Mouse (Mus musculus): Measurements from ENCODE around the gene Pcp4l1. TPM values are rescaled to one million over a fixed set of nuclear protein-coding genes. Genes with fewer than 3 reads are reported as not detected.
A peak's percentile ranks its signal among the peaks of the same experiment; 100 is the strongest.
"Not testable (repeated sequence)": the region's sequence is repeated elsewhere in the genome, so short reads cannot be mapped to it uniquely, and the experiment has no call there.

The Pcp4l1 gene
- total RNA-seq, 2 experiments from 2014 or later: 7.5 to 11.7 TPM

DNA sequence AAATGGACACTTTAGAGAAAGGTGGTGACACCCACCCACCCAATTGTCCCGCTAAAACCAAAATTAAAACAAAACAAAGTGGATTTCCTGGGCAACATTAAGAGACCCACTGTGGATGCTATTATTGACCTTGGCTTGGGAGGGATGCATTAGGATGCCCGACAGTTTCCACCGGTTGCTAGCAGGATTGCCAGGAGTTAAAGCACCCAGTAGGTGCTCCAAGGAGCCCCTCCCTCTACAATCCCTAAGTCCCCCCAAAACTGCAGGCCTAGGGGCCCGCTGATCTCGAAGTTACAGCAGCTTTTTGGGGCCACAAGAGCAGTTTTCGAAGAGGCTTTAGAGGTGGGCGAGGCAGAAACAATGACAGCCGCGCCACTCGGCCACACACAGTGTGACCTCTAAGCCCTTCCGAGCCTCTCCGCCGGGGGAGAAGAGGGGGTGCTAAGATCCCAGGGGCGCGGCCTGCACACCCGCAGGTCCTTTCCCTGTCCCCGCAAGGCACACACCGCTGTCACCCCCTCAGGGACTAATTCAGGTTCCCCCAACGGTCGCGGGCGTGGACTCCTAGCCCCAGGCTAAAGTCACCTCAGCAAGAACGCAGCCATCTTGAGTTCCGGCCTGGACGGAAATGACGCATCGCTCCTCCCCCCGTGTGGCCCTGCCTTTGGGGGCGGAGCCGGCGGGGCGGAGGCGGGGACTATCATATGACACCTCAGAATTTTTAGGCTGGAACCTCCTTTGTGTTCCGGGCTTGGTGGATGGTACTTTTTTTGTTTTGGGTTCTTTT, 45.9 kb downstream of the Pcp4l1 start, which contains the start of the genes Sdhc and Mpz:
Gene Sdhc, minus strand, starts transcription at position 630 of the 787 bp plus-strand sequence.
Gene Mpz, plus strand, starts transcription at position 738 of the 787 bp plus-strand sequence.
- DNase-seq (ENCODE audit: low spot score in 2 of 2): peak; percentile 89 to 93

- not testable (repeated sequence) for DNase-seq (ENCODE audit: low spot score in 2 of 2)
Measured at GRCm38 (mm10) chr1:171142981-171143380, 53.1 kb downstream of the Pcp4l1 start.

GRCm38 (mm10) chr1:171137486-171138155, 58.4 kb downstream of the Pcp4l1 start:
- DNase-seq (ENCODE audit: low spot score in 2 of 2): not testable (repeated sequence)

- DNase-seq (ENCODE audit: low spot score in 2 of 2): no peak
Measured at GRCm38 (mm10) chr1:171135600-171135999, 60.5 kb downstream of the Pcp4l1 start.

GRCm38 (mm10) chr1:171130971-171131370, 65.1 kb downstream of the Pcp4l1 start:
- no peak for DNase-seq (ENCODE audit: low spot score in 2 of 2)

DNA sequence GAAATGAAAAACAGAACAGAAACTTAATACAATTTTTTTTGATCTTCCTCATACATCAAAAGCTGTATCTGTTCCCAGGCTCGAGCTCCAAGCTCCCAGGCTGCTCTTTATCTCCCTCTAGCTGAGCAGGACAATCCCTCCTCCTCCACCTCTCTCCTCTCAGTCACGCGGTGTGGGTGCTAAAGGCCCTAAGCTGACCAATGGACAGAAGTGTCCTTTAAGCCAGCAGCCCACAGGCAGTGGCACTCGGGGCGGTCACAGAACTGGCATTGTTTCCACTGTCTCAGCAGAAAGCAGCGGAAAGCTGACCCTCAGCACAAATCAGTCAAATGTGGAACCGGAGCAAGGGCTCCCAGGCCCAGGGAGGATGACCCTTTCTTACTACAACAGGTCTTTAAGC, 66.8 kb downstream of the Pcp4l1 start:
- DNase-seq (ENCODE audit: low spot score in 2 of 2): peak in 1 of 2 experiments; percentile 11

DNA sequence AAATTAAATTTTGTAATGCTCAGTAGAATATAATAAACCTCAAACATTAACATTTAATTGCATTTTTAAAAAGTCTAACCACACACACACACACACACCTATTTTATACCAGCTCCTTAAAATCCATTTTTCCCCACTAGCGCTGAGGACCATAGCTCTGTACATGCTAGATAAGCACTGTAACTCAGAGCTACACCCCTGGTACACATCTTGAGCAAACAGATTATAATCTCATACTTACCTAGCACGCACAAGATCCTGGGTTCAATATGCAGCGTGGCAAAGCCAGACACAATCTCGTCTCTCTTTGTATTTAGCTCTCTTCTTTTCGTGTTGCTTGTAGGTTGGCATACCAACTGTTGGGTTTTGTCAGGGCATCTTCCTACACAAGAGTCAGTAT, 71.7 kb downstream of the Pcp4l1 start:
- no peak for DNase-seq (ENCODE audit: low spot score in 2 of 2)

Other genes with a start within 250 kb of the Pcp4l1 start
- gene Fcgr2b, start 219.7 kb downstream of the Pcp4l1 start, total RNA-seq (2021): 10 to 100 TPM in 1 of 2 experiments, 1 to 10 TPM in 1; 8.9 to 11.9 TPM
- under 1 TPM; 0.37 to 0.62 TPM for gene Fcgr4, start 177.3 kb downstream of the Pcp4l1 start, total RNA-seq (2021)
- gene Fcgr3, start 131.3 kb downstream of the Pcp4l1 start, total RNA-seq (2021): 10 to 100 TPM; 15.7 to 16.8 TPM
- gene Cfap126, start 82.3 kb downstream of the Pcp4l1 start, total RNA-seq (2021): 1 to 10 TPM in 1 of 2 experiments, not detected in 1; 1.2 TPM
- gene Sdhc, start 45.7 kb downstream of the Pcp4l1 start, total RNA-seq (2021): 100 to 1,000 TPM; 458 to 496 TPM
- 100 to 1,000 TPM; 476 to 539 TPM for gene Mpz, start 45.6 kb downstream of the Pcp4l1 start, total RNA-seq (2021)
- under 1 TPM in 1 of 2 experiments, not detected in 1; 0.29 TPM for gene Nr1i3, start 17.7 kb upstream of the Pcp4l1 start, total RNA-seq (2021)
- 10 to 100 TPM; 33.4 to 39.7 TPM for gene Tomm40l, start 26.2 kb upstream of the Pcp4l1 start, total RNA-seq (2021)
- gene Apoa2, start 28.8 kb upstream of the Pcp4l1 start, total RNA-seq (2021): 10 to 100 TPM in 1 of 2 experiments, 1 to 10 TPM in 1; 2.1 to 13.8 TPM
- gene Fcer1g, start 38.1 kb upstream of the Pcp4l1 start, total RNA-seq (2021): 10 to 100 TPM; 18.7 to 28.7 TPM
- 10 to 100 TPM; 12.1 to 12.5 TPM for gene Adamts4, start 54.2 kb upstream of the Pcp4l1 start, total RNA-seq (2021)
- 100 to 1,000 TPM; 471 to 503 TPM for gene Ndufs2, start 55.1 kb upstream of the Pcp4l1 start, total RNA-seq (2021)
- 10 to 100 TPM; 18.5 to 19.5 TPM for gene B4galt3, start 74.1 kb upstream of the Pcp4l1 start, total RNA-seq (2021)
- 10 to 100 TPM; 22.6 to 25.8 TPM for gene Ppox, start 84.9 kb upstream of the Pcp4l1 start, total RNA-seq (2021)
- gene Usp21, start 91.7 kb upstream of the Pcp4l1 start, total RNA-seq (2021): 10 to 100 TPM; 22.2 to 22.3 TPM
- 10 to 100 TPM; 88.1 to 89.8 TPM for gene Ufc1, start 98.8 kb upstream of the Pcp4l1 start, total RNA-seq (2021)
- gene Dedd, start 132.9 kb upstream of the Pcp4l1 start, total RNA-seq (2021): 10 to 100 TPM; 33.5 to 33.6 TPM
- gene Nit1, start 149.4 kb upstream of the Pcp4l1 start, total RNA-seq (2021): 10 to 100 TPM; 22.4 to 24.9 TPM
- 100 to 1,000 TPM in 1 of 2 experiments, 10 to 100 TPM in 1; 97.9 to 112 TPM for gene Pfdn2, start 149.4 kb upstream of the Pcp4l1 start, total RNA-seq (2021)
- under 1 TPM; 0.74 to 0.83 TPM for gene Klhdc9, start 164.5 kb upstream of the Pcp4l1 start, total RNA-seq (2021)
- gene Nectin4, start 173.8 kb upstream of the Pcp4l1 start, total RNA-seq (2021): under 1 TPM; 0.21 to 0.25 TPM
- gene Arhgap30, start 192.7 kb upstream of the Pcp4l1 start, total RNA-seq (2021): 1 to 10 TPM; 3.3 to 3.5 TPM
- 10 to 100 TPM; 43.9 to 48.4 TPM for gene Usf1, start 215.0 kb upstream of the Pcp4l1 start, total RNA-seq (2021)
- gene Tstd1, start 222.6 kb upstream of the Pcp4l1 start, total RNA-seq (2021): 1 to 10 TPM; 1.1 to 1.3 TPM
- 10 to 100 TPM; 15.0 to 16.4 TPM for gene F11r, start 241.3 kb upstream of the Pcp4l1 start, total RNA-seq (2021)